Mouse (Mus musculus) left cerebral cortex, adult 18-20 months (tissue): ENCODE data around the gene Vdac2. TPM values are rescaled to one million over a fixed set of nuclear protein-coding genes. Genes with fewer than 3 reads are reported as not detected.

ENCODE experiments used
- DNase-seq, 2 experiments: peaks; one replicate each; pipeline ENCODE4 v3.0.0; 2021 to 2022; ENCODE audit warnings: low spot score in 2 of 2, mixed read lengths in 1 of 2
- total RNA-seq, 2 experiments: library from RNA; stranded (reverse); gene quantifications; 2 replicates each; pipeline ENCODE4 v1.2.3; 2021

Vdac2 gene
- total RNA-seq, 2 experiments from 2014 or later = 228 to 254 TPM

DNA sequence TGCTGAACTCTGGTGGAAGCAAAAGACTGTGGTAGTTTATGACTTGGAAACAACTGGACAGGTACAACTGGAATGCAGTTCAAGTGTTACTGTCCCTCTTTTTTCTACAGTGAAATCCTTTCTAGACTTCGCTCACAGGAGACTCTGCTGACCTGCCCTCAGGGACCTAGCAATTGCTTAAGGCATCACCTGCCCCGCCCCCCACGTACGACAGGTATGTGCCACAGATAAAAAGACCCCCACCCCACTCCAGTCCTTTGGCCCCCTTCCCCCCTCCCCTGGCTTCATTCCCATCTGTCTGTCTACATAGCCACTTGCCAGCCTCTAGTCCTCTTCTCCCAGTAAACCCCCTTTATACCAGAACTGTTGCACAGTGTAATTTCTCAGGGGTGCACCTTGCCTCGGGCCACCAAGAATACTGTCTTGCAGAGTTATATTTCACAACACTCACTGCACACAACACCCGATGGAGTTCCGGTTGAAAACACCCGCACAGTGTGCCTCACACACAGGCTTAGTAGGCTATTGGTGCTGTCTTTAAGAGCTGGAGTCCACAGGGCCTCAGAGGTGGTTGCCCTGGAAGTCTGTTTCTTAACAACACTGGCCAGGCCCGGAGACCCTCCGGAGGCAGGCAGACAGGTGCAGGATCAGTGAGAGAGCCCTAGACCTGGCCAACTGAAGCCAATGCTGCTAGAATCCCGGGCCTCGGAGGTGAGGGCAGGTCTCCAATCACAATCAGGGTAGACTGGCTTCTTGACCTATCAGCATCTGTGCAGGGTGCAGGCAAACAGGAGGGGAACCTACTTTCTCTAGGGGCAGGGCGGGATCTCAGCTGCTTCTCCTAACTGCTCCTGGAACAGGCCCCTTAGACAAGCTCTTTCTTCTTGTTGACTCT, 24.7 kb downstream of the Vdac2 start:
- no peak for DNase-seq

DNA sequence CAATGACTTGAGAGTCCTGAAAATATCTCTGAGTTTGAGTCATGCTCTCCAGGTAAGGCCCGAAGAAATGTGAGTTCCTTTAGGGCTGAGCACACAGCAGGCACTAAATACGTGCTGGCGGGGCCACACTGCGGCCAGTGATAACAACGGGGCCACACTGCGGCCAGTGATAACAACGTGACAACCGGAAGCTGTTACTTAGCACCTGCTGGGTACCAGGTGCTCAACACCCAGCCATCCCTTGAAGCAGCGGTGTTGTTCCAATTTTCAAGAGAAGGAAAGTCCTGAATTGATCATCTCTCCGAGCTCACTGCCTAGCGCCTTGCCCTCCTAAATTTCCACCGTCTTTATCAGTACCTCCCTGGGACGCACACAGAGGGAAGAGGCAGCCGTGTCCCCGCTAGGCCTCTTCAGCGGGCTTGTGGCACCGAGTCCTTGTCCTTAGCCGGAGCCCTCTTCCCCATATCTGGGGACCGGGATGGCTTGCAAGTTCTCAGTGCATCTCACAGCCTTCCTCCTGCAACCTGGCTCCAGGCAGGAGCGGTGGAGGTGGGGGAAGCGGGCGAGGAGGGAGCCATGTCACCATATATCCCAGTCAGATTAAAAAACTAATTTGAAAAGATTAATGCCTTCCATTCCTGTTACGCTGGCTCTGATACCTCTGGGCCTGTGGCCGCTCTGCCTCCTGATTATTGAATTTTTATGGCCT, 25.5 kb downstream of the Vdac2 start:
- DNase-seq = no peak

DNA sequence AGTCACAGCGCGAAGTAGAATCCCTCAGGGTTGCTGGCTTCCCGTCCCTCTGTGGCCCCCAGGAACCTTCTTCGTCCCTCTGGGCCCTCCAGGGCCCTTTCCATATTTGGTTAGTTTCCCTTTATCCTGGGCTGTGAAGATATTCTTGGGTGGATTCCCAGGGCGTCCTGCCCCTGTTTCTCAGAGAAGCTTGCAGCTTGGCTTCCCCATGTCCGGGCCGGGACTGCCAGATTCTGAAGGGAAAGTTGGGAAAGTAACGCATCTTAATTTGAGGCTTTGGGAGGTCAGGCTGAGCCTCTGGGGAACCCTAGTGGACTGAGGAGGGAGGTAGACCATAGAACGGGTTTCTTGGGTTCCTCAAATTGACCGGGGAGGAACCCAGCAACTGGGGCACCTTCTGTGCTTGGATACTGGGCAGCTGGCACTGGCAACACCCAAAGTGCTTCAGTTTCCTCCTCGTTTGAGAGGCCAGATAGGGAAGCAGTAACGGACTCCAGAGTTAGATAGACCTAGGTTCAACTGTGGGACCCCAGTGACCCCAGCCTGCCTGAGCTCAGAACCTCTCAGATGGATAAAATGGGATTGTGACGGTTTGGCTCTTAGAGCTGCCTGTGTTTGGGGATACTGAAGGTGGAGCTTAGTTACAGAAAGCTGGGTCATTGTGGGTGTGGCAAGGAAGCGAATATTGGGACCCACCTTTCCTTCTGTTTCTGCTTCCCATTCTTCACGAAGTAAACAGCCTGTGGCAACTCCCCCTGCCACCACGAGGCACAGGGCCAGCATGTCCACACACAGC, 27.2 kb downstream of the Vdac2 start:
- no peak for DNase-seq

DNA sequence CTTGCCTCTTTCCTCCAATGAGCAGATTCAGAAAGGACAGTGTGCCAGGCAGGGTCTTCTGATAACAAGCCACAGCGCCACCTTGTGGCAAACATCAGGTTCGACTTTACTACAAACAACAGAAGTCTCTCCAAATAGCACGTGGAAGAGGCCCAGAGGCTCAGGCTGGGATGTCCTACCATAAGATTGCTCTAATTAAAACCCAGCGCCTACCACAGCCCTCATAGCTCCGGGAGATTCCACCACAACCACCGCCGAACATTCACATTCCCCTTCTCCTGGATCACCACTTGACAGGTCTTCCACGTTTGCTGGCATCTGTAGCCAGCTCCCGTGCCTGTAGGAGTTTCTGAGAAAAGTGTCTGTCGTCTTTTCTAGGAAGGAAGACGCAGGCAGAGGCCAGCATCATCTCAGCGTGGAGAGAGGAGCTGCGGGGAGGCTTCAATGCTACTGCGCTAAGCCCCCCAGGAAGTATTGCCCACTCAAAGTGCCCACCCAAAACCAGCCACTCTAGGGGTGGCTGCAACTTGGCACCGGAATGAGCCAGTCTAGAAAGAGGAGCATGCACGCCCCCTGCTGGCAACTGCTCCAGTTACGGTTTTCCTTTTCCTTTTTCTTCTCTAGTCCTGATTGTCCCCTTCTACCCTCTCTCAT, 28.5 kb downstream of the Vdac2 start:
- DNase-seq = peak; percentile 71 to 75

DNA sequence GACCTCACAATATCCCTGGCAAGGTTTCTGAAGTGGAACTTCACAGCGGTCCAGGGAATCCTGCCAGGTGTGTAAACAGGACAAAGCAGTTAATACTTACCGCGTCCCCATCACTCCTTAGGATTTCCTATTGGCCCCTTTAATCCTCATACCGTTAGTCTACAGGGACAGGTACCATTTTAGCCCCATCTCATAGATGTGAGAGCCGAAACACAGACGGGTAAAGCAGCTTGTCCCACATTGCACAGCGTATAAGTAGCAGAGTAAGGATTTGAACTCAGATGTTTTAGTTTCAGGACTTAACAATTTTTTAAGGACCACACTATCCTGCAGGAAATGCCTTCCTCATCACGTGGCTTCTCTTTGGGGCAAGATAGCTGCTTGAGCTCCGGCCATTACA, 29.2 kb downstream of the Vdac2 start:
- DNase-seq = no peak

DNA sequence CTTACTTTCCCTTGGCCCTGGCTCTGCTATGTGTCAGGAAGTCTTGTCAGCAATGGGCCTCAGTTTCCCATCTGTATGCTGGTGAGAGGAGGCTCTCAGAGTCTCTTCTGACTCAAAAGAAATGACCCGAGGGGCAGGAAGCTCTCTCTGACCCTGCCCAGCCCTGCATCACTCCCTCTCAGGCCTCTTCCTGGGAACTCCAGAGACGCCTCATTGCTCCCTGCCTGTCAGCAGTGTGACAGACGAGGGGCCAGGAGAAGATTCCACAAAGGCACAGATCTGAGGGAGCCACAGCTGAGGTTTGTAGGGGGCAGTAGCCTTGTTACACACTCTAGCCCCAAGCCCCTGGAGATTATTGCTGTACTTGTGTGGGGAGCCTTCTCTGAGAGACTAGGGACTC, 30.9 kb downstream of the Vdac2 start:
- no peak for DNase-seq

DNA sequence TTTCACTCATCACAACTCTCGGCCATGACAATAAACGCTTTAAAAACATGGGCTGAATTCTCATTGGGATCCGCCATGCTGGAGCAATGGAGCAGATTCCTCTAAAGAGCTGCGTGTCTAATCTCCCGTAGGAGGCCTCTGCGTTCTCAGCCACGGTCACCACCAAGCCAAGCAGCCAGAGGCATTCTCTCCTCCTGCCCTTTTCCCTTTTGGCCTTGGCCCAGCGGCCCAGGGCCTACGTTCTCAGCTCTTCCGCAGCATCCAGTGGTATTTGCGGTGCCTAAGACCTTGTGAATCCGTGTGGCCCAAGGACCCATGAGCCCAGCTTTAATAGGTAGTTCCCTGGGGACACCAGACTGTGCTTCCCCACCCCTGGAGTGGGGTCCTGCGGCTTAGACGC, 31.8 kb downstream of the Vdac2 start:
- DNase-seq = no peak

DNA sequence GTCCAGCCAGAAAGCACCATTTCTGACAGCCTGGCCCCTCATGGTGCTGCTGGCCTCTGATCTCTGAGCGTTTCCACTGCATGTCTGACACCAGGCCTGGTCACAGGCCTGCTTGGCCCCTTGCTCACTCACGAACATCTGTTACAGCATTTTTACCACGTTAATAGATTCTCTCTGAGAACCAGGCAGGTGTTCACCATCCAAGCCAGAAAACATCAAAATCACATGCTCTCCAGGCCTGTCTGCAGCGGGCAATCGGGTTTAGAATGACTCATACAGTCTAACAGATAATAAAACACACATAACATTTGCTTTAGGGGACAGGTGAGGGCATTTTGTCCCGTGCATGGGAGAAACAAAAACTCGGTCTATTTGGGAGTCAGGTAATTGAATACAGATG, 41.3 kb downstream of the Vdac2 start:
- DNase-seq = no peak

DNA sequence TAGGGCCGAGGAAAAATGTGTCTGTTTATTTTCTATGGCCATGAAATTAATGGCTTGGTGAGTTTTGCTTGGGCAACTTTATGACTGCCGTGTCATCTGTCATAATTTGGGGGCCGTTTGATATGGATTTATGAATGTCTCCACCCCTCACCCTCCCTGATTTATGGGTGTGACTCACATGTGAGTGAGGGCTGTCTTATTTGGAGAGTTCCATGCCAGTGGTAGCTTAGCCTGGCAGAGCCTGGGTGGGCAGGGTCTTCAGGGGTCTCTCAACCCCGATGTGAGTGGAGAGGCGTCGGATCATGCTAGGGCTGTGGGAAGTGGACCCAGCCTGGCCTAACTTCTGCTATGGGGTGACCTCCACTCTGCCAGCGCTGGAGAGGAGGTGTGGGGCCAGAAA, 41.8 kb downstream of the Vdac2 start:
- no peak for DNase-seq

DNA sequence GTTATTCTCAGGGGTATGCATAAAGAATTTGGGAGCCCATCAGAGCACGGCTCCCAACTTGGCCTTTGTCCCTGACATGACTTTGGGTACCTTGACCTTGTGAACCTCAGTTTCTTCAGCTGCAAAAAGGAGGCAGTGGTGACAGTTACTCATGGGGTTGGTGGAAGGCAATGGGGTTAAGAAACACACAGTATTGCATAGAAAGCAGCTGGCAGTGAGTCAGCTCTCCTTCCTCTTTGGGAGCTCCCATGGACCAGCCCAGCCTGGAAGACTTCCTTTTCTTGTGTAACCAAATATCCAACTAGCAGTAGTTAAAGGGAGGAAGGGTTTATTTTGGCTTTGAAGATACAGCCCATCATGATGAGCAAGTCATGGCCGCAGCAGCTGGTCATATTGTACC, 65.4 kb downstream of the Vdac2 start:
- no peak for DNase-seq

DNA sequence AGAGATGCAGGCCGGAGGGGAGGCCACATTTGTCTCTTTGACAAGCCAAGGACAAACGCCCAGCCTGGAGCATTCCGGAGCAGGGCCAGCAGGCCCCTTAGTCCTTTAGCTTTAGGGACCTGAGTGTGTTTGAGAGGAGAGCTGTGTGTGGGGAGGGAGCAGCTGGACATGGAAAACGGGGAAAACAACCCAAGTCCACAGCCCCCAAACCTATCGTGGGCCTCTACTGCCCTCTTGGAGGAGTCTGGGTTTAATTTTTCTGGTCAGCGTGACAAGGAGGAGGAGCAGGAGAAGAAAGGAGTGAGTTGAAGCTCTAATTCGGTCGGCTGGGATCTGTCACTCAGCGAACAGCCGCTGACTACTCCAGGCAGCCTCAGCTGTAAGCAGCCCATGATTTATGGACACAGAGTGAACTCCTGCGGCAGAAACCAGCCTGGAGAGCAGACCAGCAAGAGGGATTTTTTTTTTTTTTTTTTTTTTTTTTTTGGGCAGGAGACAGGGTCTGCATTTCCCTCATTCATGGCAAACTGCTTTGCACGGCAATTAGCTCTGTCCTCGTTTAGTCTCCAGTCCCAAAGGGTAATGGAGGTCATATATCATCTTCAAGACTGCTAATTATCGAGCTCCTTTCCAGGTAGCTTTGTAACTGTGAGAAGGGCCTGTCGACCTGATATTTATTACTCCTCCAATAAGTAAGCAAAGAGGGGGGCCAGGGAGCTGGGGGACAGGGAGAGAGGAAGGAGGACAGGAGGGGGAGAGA, 66.7 kb downstream of the Vdac2 start:
- DNase-seq = no peak

DNA sequence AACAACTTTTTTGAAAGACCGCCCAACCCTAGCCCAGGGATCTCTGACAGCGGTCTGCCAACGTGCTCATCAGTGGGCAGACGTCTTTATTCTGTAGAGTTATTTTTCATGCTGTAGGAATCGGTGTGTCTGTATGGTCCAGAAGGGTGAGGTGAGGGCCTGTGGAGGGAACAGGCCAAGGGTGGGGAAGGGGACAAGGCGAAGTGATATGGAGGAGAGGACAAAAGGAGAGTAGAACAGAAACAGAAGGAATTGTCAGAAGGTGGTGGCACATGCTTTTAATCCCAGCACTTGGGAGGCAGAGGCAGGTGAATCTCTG, 67.3 kb downstream of the Vdac2 start:
- DNase-seq = no peak

Other genes with a start within 250 kb of the Vdac2 start
- gene Dupd1, start 110.7 kb upstream of the Vdac2 start, total RNA-seq = under 1 TPM in 1 of 2 experiments, not detected in 1; 0.66 TPM
- gene Samd8, start 74.7 kb upstream of the Vdac2 start, total RNA-seq = 10 to 100 TPM; 76.3 to 78.5 TPM
- under 1 TPM in 1 of 2 experiments, not detected in 1; 0.60 TPM for gene Dusp13, start 74.1 kb upstream of the Vdac2 start, total RNA-seq
- gene Comtd1, start 23.7 kb downstream of the Vdac2 start, total RNA-seq = 10 to 100 TPM; 26.7 to 34.2 TPM
- 1 to 10 TPM; 3.9 to 4.5 TPM for gene Zfp503, start 164.4 kb downstream of the Vdac2 start, total RNA-seq
- 1 to 10 TPM; 1.4 to 1.7 TPM for gene Lrmda, start 194.5 kb downstream of the Vdac2 start, total RNA-seq